Mouse (Mus musculus): ENCODE data around the gene Mettl3. TPM values are rescaled to one million over a fixed set of nuclear protein-coding genes. Genes with fewer than 3 reads are reported as not detected.

Gene Mettl3
- total and polyA plus RNA-seq, 3 experiments, result 15.7 to 20.4 (median 17.8) TPM

GRCm38 (mm10) chr14:52327910-52328812 lies 23.2 kb upstream of the Mettl3 start, which contains the start of gene Sall2:
Sall2 (minus strand) TSS chr14:52328762.
- Histone ChIP-seq H3K27ac (no peak within 1 kb of the TSS), H3K4me3 (no peak within 1 kb of the TSS), H3K4me1 (ENCODE audit: control insufficient read depth, insufficient read depth, low read length) (no peaks in the 10 kb centered on the region), H3K27me3 (ENCODE audit: control insufficient read depth, insufficient read depth, low read length) (peaks cover 5% of the 10 kb centered on the region), H3K36me3 (ENCODE audit: control insufficient read depth, insufficient read depth, low read length) (no peaks in the 10 kb centered on the region), H3K9ac (ENCODE audit: low read depth, low read length) (no peak within 1 kb of the TSS), H3K79me2 (replicated peaks; ENCODE audit: control insufficient read depth, insufficient read depth, low read length) (no peaks in the 10 kb centered on the region)
- intact Hi-C loops (cut with DNase I), result no loop called here
- WGBS, result 4% methylated on average over 26 of the region's 26 CpGs
- TF ChIP-seq CTCF (IDR thresholded peaks at IDR 0.05), result no peak
- TF ChIP-seq POLR2A (IDR thresholded peaks at IDR 0.05; ENCODE audit: insufficient read depth, low read depth, low read length), result no peak
- no peak for TF ChIP-seq EP300 (IDR thresholded peaks at IDR 0.05; ENCODE audit: insufficient read depth, low read depth, low read length)
- no peak for DNase-seq

- Histone ChIP-seq H3K9ac (ENCODE audit: low read depth, low read length) (no peak overlapping the region), H3K4me1 (ENCODE audit: control insufficient read depth, insufficient read depth, low read length) (no peaks in the 10 kb centered on the region), H3K4me3 (no peak overlapping the region), H3K27me3 (ENCODE audit: control insufficient read depth, insufficient read depth, low read length) (peaks cover 5% of the 10 kb centered on the region), H3K36me3 (ENCODE audit: control insufficient read depth, insufficient read depth, low read length) (no peaks in the 10 kb centered on the region), H3K79me2 (replicated peaks; ENCODE audit: control insufficient read depth, insufficient read depth, low read length) (no peaks in the 10 kb centered on the region), H3K27ac (no peak overlapping the region)
- no peak for TF ChIP-seq EP300 (IDR thresholded peaks at IDR 0.05; ENCODE audit: insufficient read depth, low read depth, low read length)
- no peak for TF ChIP-seq POLR2A (IDR thresholded peaks at IDR 0.05; ENCODE audit: insufficient read depth, low read depth, low read length)
- TF ChIP-seq CTCF (IDR thresholded peaks at IDR 0.05), result no peak
- no peak for DNase-seq
- WGBS, result 4% methylated on average over 14 of the region's 14 CpGs
- intact Hi-C loops (cut with DNase I), result no loop called here
Observed at GRCm38 (mm10) chr14:52327375-52327901, 22.5 kb upstream of the Mettl3 start.

- no peak for TF ChIP-seq CTCF (IDR thresholded peaks at IDR 0.05)
- no peak for TF ChIP-seq EP300 (IDR thresholded peaks at IDR 0.05; ENCODE audit: insufficient read depth, low read depth, low read length)
- TF ChIP-seq POLR2A (IDR thresholded peaks at IDR 0.05; ENCODE audit: insufficient read depth, low read depth, low read length), result no peak
- Histone ChIP-seq H3K4me1 (ENCODE audit: control insufficient read depth, insufficient read depth, low read length) (no peaks in the 10 kb centered on the region), H3K9ac (ENCODE audit: low read depth, low read length) (no peak overlapping the region), H3K27me3 (ENCODE audit: control insufficient read depth, insufficient read depth, low read length) (peaks cover 5% of the 10 kb centered on the region), H3K4me3 (no peak overlapping the region), H3K27ac (no peak overlapping the region), H3K36me3 (ENCODE audit: control insufficient read depth, insufficient read depth, low read length) (no peaks in the 10 kb centered on the region), H3K79me2 (replicated peaks; ENCODE audit: control insufficient read depth, insufficient read depth, low read length) (no peaks in the 10 kb centered on the region)
- no peak for DNase-seq
- 19% methylated on average over 4 of the region's 4 CpGs for WGBS
- intact Hi-C loops (cut with DNase I), result no loop called here
Observed at GRCm38 (mm10) chr14:52325890-52326289, 21.0 kb upstream of the Mettl3 start.

- WGBS, result 27% methylated on average over 6 of the region's 6 CpGs
- Histone ChIP-seq H3K4me3 (no peak overlapping the region), H3K27ac (no peak overlapping the region), H3K27me3 (ENCODE audit: control insufficient read depth, insufficient read depth, low read length) (no peaks in the 10 kb centered on the region; the same call in 1 of the 2 replicates), H3K4me1 (ENCODE audit: control insufficient read depth, insufficient read depth, low read length) (peaks cover 1% of the 10 kb centered on the region; the same call in 1 of the 2 replicates), H3K9ac (ENCODE audit: low read depth, low read length) (no peak overlapping the region), H3K36me3 (ENCODE audit: control insufficient read depth, insufficient read depth, low read length) (no peaks in the 10 kb centered on the region), H3K79me2 (replicated peaks; ENCODE audit: control insufficient read depth, insufficient read depth, low read length) (0 out of 2 replicates have a peak, but pooled peaks cover 2% of the 10 kb centered on the region)
- intact Hi-C loops (cut with DNase I), result no loop called here
- TF ChIP-seq CTCF (IDR thresholded peaks at IDR 0.05) (no peak), POLR2A (IDR thresholded peaks at IDR 0.05; ENCODE audit: insufficient read depth, low read depth, low read length) (no peak), EP300 (IDR thresholded peaks at IDR 0.05; ENCODE audit: insufficient read depth, low read depth, low read length) (no peak)
- no peak for DNase-seq
Observed at GRCm38 (mm10) chr14:52319361-52319760, 14.4 kb upstream of the Mettl3 start.

- WGBS, result 22% methylated on average over 16 of the region's 16 CpGs
- H3K9ac ChIP-seq (ENCODE audit: low read depth, low read length), result peak overlapping the region; percentile 45
- DNase-seq, result peak in 1 of 2 experiments; percentile 14
- H3K79me2 ChIP-seq (replicated peaks; ENCODE audit: control insufficient read depth, insufficient read depth, low read length), result 0 out of 2 replicates have a peak, but pooled peaks cover 2% of the 10 kb centered on the region
- H3K36me3 ChIP-seq (ENCODE audit: control insufficient read depth, insufficient read depth, low read length), result no peaks in the 10 kb centered on the region
- peaks cover 1% of the 10 kb centered on the region; the same call in 1 of the 2 replicates for H3K4me1 ChIP-seq (ENCODE audit: control insufficient read depth, insufficient read depth, low read length)
- TF ChIP-seq CTCF (IDR thresholded peaks at IDR 0.05) (no peak), POLR2A (IDR thresholded peaks at IDR 0.05; ENCODE audit: insufficient read depth, low read depth, low read length) (no peak), EP300 (IDR thresholded peaks at IDR 0.05; ENCODE audit: insufficient read depth, low read depth, low read length) (no peak)
- peak overlapping the region; percentile 77 for H3K4me3 ChIP-seq
- intact Hi-C loops (cut with DNase I), result no loop called here
- H3K27ac ChIP-seq, result no peak overlapping the region
- no peaks in the 10 kb centered on the region; the same call in 1 of the 2 replicates for H3K27me3 ChIP-seq (ENCODE audit: control insufficient read depth, insufficient read depth, low read length)
Observed at GRCm38 (mm10) chr14:52316441-52317225, 11.7 kb upstream of the Mettl3 start.

All from heart, adult 2 months (tissue).